9 mouse cellular contexts compared by ENCODE assay signal in the genomic region with DNA sequence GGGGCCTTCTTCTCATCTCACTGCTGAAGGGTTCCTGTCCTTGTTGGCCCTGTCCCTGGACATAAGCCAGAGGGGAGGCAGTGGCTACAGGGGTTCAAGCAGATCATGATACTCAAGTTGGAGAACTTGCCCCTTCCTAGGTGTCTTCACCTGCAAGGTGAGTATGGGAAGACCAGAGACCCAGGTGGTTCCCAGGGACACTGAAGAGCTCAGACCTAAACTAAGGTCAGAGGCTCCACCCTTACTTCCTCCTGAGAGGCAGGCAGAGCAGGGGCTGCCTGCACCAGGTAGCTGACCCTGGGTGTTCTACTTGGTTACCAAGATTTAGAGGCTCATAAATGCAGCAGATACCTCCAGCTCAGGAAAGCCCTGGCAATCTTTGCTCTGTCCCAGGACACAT. TPM values are rescaled to one million over a fixed set of nuclear protein-coding genes. Genes with fewer than 3 reads are reported as not detected.
A peak's percentile ranks its signal among the peaks of the same experiment; 100 is the strongest.
DNase-seq lines count a peak whose midpoint lies in the region; ATAC-seq and TF ChIP-seq lines count a peak whose summit lies in the region.
"Had no signal": no experiment of that assay in that cellular context is flagged by ENCODE, and none has a peak within 500 bp of the region (broad histone marks: within the 10 kb centered on the region; RNA-seq: fewer than 3 reads in every experiment).

No protein-coding gene starts in this region.

- peaks cover 13% of the 10 kb centered on the region for H3K4me1 ChIP-seq in heart, adult 2 months (ENCODE audit: control insufficient read depth, insufficient read depth, low read length)
- peaks cover 4% of the 10 kb centered on the region; the same call in 1 of the 2 replicates for H3K4me1 ChIP-seq in lung, postnatal 0 days (ENCODE audit: insufficient read depth, low read depth, low read length)
- peaks cover 45% of the 10 kb centered on the region for H3K4me1 ChIP-seq in embryonic facial prominence, embryonic 13.5 days
- H3K4me1 ChIP-seq in neural tube, embryonic 13.5 days (replicated peaks), result peaks cover 49% of the 10 kb centered on the region

- no peak for TF ChIP-seq CTCF in heart, adult 2 months (IDR thresholded peaks at IDR 0.05)
- no peak for TF ChIP-seq CTCF in lung, postnatal 0 days (IDR thresholded peaks at IDR 0.05)

- peak overlapping the region; percentile 33 for H3K4me2 ChIP-seq in lung, postnatal 0 days (replicated peaks; ENCODE audit: low read depth, low read length)
- H3K4me2 ChIP-seq in embryonic facial prominence, embryonic 13.5 days, result peak overlapping the region; percentile 21
- peak overlapping the region; percentile 15; the same call in 1 of the 2 replicates for H3K4me2 ChIP-seq in neural tube, embryonic 13.5 days

- TF ChIP-seq EP300 in heart, adult 2 months (IDR thresholded peaks at IDR 0.05; ENCODE audit: insufficient read depth, low read depth, low read length), result no peak
- TF ChIP-seq EP300 in lung, postnatal 0 days (IDR thresholded peaks at IDR 0.05), result no peak

- peak overlapping the region; percentile 93 for H3K27ac ChIP-seq in heart, adult 2 months
- peak overlapping the region; percentile 52 for H3K27ac ChIP-seq in lung, postnatal 0 days (ENCODE audit: low read length)
- H3K27ac ChIP-seq in embryonic facial prominence, embryonic 13.5 days, result peak overlapping the region; percentile 3; the same call in 1 of the 2 replicates
- no peak overlapping the region; the same call in 1 of the 2 replicates for H3K27ac ChIP-seq in neural tube, embryonic 13.5 days (replicated peaks)

- no peak for TF ChIP-seq POLR2A in heart, adult 2 months (IDR thresholded peaks at IDR 0.05; ENCODE audit: insufficient read depth, low read depth, low read length)

- DNase-seq in heart, adult 2 months, result no peak
- DNase-seq in heart, adult 8-10 months (ENCODE audit: low spot score), result no peak
- DNase-seq in lung, postnatal 0 days (ENCODE audit: low spot score), result no peak
- DNase-seq in lung, postnatal 14 days, result no peak
- no peak for DNase-seq in cerebellum, postnatal 4 days (ENCODE audit: low spot score in 2 of 2)
- DNase-seq: cerebellum, postnatal 36 days had no signal

- H3K4me3 ChIP-seq in heart, adult 2 months, result peak overlapping the region; percentile 94
- H3K4me3 ChIP-seq in lung, postnatal 0 days (ENCODE audit: low read depth, low read length), result no peak overlapping the region
- peak overlapping the region; percentile 7; the same call in 1 of the 2 replicates for H3K4me3 ChIP-seq in embryonic facial prominence, embryonic 13.5 days
- H3K4me3 ChIP-seq in neural tube, embryonic 13.5 days, result no peak overlapping the region

- no peak for ATAC-seq in lung, postnatal 0 days
- ATAC-seq in embryonic facial prominence, embryonic 13.5 days (ENCODE audit: insufficient number of reproducible peaks, insufficient read depth, low FRiP score, low TSS enrichment, low read depth), result no peak
- no peak for ATAC-seq in neural tube, embryonic 13.5 days (ENCODE audit: low read depth)
- no peak for ATAC-seq in monocyte, adult 5-6 weeks (replicated peaks; ENCODE audit: insufficient number of reproducible peaks, low FRiP score, low TSS enrichment, poor library complexity, severe bottlenecking)

- peak overlapping the region; percentile 55 for H3K9ac ChIP-seq in heart, adult 2 months (ENCODE audit: low read depth, low read length)
- H3K9ac ChIP-seq in lung, postnatal 0 days (replicated peaks; ENCODE audit: low read depth), result no peak overlapping the region
- peak overlapping the region; percentile 99 for H3K9ac ChIP-seq in embryonic facial prominence, embryonic 13.5 days
- H3K9ac ChIP-seq in neural tube, embryonic 13.5 days, result peak overlapping the region; percentile 45; the same call in 1 of the 2 replicates

- intact Hi-C loops in heart, adult 2 months (cut with DNase I), result loop anchor here (2.0 to 5.0 kb wide), 2 partner anchors 19 to 105 kb away; partner anchors contain the start of genes Fcgrt, Rras and Scaf1

- peaks cover 11% of the 10 kb centered on the region; the same call in 1 of the 2 replicates for H3K36me3 ChIP-seq in heart, adult 2 months (ENCODE audit: control insufficient read depth, insufficient read depth, low read length)
- peaks cover 25% of the 10 kb centered on the region; the same call in 1 of the 2 replicates for H3K36me3 ChIP-seq in lung, postnatal 0 days (ENCODE audit: insufficient read depth, low read length)
- peaks cover 69% of the 10 kb centered on the region for H3K36me3 ChIP-seq in embryonic facial prominence, embryonic 13.5 days
- H3K36me3 ChIP-seq in neural tube, embryonic 13.5 days, result peaks cover 79% of the 10 kb centered on the region

- no peaks in the 10 kb centered on the region for H3K9me3 ChIP-seq in lung, postnatal 0 days (ENCODE audit: low read length)
- no peaks in the 10 kb centered on the region for H3K9me3 ChIP-seq in embryonic facial prominence, embryonic 13.5 days
- H3K9me3 ChIP-seq in neural tube, embryonic 13.5 days, result no peaks in the 10 kb centered on the region

- no peaks in the 10 kb centered on the region for H3K79me2 ChIP-seq in heart, adult 2 months (replicated peaks; ENCODE audit: control insufficient read depth, insufficient read depth, low read length)

- no peaks in the 10 kb centered on the region for H3K27me3 ChIP-seq in heart, adult 2 months (ENCODE audit: control insufficient read depth, insufficient read depth, low read length)
- no peaks in the 10 kb centered on the region for H3K27me3 ChIP-seq in lung, postnatal 0 days (replicated peaks; ENCODE audit: insufficient read depth, low read length)
- no peaks in the 10 kb centered on the region for H3K27me3 ChIP-seq in embryonic facial prominence, embryonic 13.5 days
- H3K27me3 ChIP-seq in neural tube, embryonic 13.5 days, result no peaks in the 10 kb centered on the region

RNA-seq across cellular contexts. Expression of gene Rps11, which starts 2.3 kb away (rescaled TPM):
- 100 to 1,000 TPM; 534 to 613 TPM for total RNA-seq in heart, adult 2 months (2021)
- polyA plus RNA-seq in heart, adult 2 months (2012; rRNA removed), result 186 and 258 TPM in 2 replicates
- total RNA-seq in heart, adult 8-10 months (2022), result 100 to 1,000 TPM; 572 to 626 (median 604) TPM
- polyA plus RNA-seq in lung, postnatal 0 days (2015; fragmentation: Nextera tagmentation; extraction: Ambion mirVana), result 972 and 1,016 TPM in 2 replicates
- polyA plus RNA-seq in embryonic facial prominence, embryonic 13.5 days (2015; fragmentation: Nextera tagmentation; extraction: Ambion mirVana), result 1,651 and 1,760 TPM in 2 replicates
- polyA plus RNA-seq in neural tube, embryonic 13.5 days (2015; fragmentation: Nextera tagmentation; extraction: Ambion mirVana), result 920 and 971 TPM in 2 replicates
- total RNA-seq in monocyte, adult 5-6 weeks (2017), result 1,164 to 1,516 TPM (median 1,507 TPM) in 3 replicates

RNA-seq across cellular contexts. Expression of gene Rpl13a, which starts 6.6 kb away (rescaled TPM):
- 100 to 1,000 TPM; 561 to 659 TPM for total RNA-seq in heart, adult 2 months (2021)
- polyA plus RNA-seq in heart, adult 2 months (2012; rRNA removed), result 915 and 1,061 TPM in 2 replicates
- 100 to 1,000 TPM; 580 to 769 (median 686) TPM for total RNA-seq in heart, adult 8-10 months (2022)
- polyA plus RNA-seq in lung, postnatal 0 days (2015; fragmentation: Nextera tagmentation; extraction: Ambion mirVana), result 1,107 and 1,148 TPM in 2 replicates
- 1,453 and 1,588 TPM in 2 replicates for polyA plus RNA-seq in embryonic facial prominence, embryonic 13.5 days (2015; fragmentation: Nextera tagmentation; extraction: Ambion mirVana)
- 746 and 820 TPM in 2 replicates for polyA plus RNA-seq in neural tube, embryonic 13.5 days (2015; fragmentation: Nextera tagmentation; extraction: Ambion mirVana)
- total RNA-seq in monocyte, adult 5-6 weeks (2017), result 2,771 to 4,251 TPM (median 4,236 TPM) in 3 replicates

RNA-seq across cellular contexts. Expression of gene Gm45713, which starts 14.1 kb away (rescaled TPM):
- total RNA-seq in heart, adult 2 months (2021), result under 1 TPM in 1 of 2 experiments, not detected in 1; 0.80 TPM
- polyA plus RNA-seq in heart, adult 2 months (2012; rRNA removed), result 4.5 and 4.6 TPM in 2 replicates
- total RNA-seq in heart, adult 8-10 months (2022), result 1 to 10 TPM in 1 of 4 experiments, not detected in 3; 1.7 TPM
- polyA plus RNA-seq in lung, postnatal 0 days (2015; fragmentation: Nextera tagmentation; extraction: Ambion mirVana), result 0.62 and 0.96 TPM in 2 replicates
- polyA plus RNA-seq in embryonic facial prominence, embryonic 13.5 days (2015; fragmentation: Nextera tagmentation; extraction: Ambion mirVana), result 0.20 TPM in 1 of 2 replicates, not detected in the other
- polyA plus RNA-seq in neural tube, embryonic 13.5 days (2015; fragmentation: Nextera tagmentation; extraction: Ambion mirVana), result 0.53 TPM in 1 of 2 replicates, not detected in the other
- total RNA-seq in monocyte, adult 5-6 weeks (2017), result 1.5 TPM in 1 of 3 replicates, not detected in the others

RNA-seq across cellular contexts. Expression of gene Flt3l, which starts 14.3 kb away (rescaled TPM):
- total RNA-seq in heart, adult 2 months (2021), result 1 to 10 TPM; 5.5 to 6.4 TPM
- 47.4 and 59.1 TPM in 2 replicates for polyA plus RNA-seq in heart, adult 2 months (2012; rRNA removed)
- total RNA-seq in heart, adult 8-10 months (2022), result 1 to 10 TPM; 6.1 to 7.9 (median 6.5) TPM
- polyA plus RNA-seq in lung, postnatal 0 days (2015; fragmentation: Nextera tagmentation; extraction: Ambion mirVana), result 5.1 and 6.1 TPM in 2 replicates
- 1.3 and 1.7 TPM in 2 replicates for polyA plus RNA-seq in embryonic facial prominence, embryonic 13.5 days (2015; fragmentation: Nextera tagmentation; extraction: Ambion mirVana)
- polyA plus RNA-seq in neural tube, embryonic 13.5 days (2015; fragmentation: Nextera tagmentation; extraction: Ambion mirVana), result 1.3 and 1.5 TPM in 2 replicates
- 35.3 to 62.4 TPM (median 36.7 TPM) in 3 replicates for total RNA-seq in monocyte, adult 5-6 weeks (2017)

RNA-seq across cellular contexts. Expression of gene Fcgrt, which starts 18.3 kb away (rescaled TPM):
- total RNA-seq in heart, adult 2 months (2021), result 10 to 100 TPM; 60.3 to 67.5 TPM
- polyA plus RNA-seq in heart, adult 2 months (2012; rRNA removed), result 82.8 and 100 TPM in 2 replicates
- 10 to 100 TPM; 65.6 to 77.1 (median 67.5) TPM for total RNA-seq in heart, adult 8-10 months (2022)
- 138 and 143 TPM in 2 replicates for polyA plus RNA-seq in lung, postnatal 0 days (2015; fragmentation: Nextera tagmentation; extraction: Ambion mirVana)
- 61.6 and 65.1 TPM in 2 replicates for polyA plus RNA-seq in embryonic facial prominence, embryonic 13.5 days (2015; fragmentation: Nextera tagmentation; extraction: Ambion mirVana)
- polyA plus RNA-seq in neural tube, embryonic 13.5 days (2015; fragmentation: Nextera tagmentation; extraction: Ambion mirVana), result 25.6 and 27.3 TPM in 2 replicates
- 74.9 to 100 TPM (median 91.0 TPM) in 3 replicates for total RNA-seq in monocyte, adult 5-6 weeks (2017)

Comparison
In these comparisons a context has a peak if more than half of its experiments do, and no peak if none do; other contexts are left out.
1. H3K4me3 ChIP-seq: peak in heart, adult 2 months (single experiment) and embryonic facial prominence, embryonic 13.5 days (single experiment); none in lung, postnatal 0 days (single experiment) and neural tube, embryonic 13.5 days (single experiment).
2. Peak in every context shown above with its lines, with median percentiles within 50 percentile points of each other: H3K4me2 ChIP-seq.